In the genomic region with DNA sequence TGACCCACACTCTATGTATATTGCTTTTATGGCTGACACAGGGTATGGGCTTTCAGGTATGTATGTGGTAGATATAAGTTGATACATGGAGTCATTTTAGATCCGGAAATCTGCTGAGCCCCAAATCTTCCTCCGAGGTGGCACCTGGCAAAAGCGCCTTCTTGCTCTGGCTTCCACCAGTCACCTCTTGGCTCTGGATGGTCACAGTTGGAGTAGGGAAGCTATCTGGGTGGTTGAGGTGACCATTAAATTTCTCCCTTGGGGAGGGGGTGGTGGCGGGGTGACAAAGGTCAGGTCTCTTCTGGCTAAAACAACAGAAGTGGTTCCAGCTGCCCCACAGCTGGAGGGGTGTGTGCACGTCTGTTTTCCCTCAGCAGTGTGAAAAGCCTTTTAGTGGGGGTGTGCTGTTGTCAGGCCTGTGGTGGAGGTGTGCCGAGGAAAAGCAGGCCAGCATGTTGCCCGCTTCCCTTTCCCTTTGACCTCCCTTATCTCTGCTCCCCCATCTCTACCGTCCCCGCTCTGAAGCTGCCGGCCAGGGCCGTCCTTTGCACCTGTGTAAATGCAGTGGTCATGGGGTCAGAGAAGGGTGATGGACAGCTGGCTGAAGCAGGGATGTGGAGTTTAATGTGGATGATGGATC, we compare ENCODE assay signal across 17 mouse cellular contexts.
DNase-seq lines count a peak whose midpoint lies in the region; ATAC-seq and TF ChIP-seq lines count a peak whose summit lies in the region.
"Had no signal": no experiment of that assay in that cellular context is flagged by ENCODE, and none has a peak within 500 bp of the region (broad histone marks: within the 10 kb centered on the region; RNA-seq: fewer than 3 reads in every experiment).

No protein-coding gene starts in this region.

- no peak overlapping the region for H3K9ac ChIP-seq in intestine, embryonic 14.5 days (ENCODE audit: low read length)
- H3K9ac ChIP-seq in intestine, postnatal 0 days (ENCODE audit: low read depth, low read length): no peak overlapping the region
- H3K9ac ChIP-seq in liver, embryonic 11.5 days (ENCODE audit: low read depth, low read length): no peak overlapping the region
- no peak overlapping the region for H3K9ac ChIP-seq in stomach, postnatal 0 days (ENCODE audit: low read length)
- H3K9ac ChIP-seq: heart, embryonic 15.5 days; hindbrain, embryonic 13.5 days had no signal

- H3K9me3 ChIP-seq in intestine, embryonic 14.5 days (ENCODE audit: control insufficient read depth, low read length): no peaks in the 10 kb centered on the region
- no peaks in the 10 kb centered on the region for H3K9me3 ChIP-seq in intestine, postnatal 0 days (ENCODE audit: control insufficient read depth)
- H3K9me3 ChIP-seq in embryonic facial prominence, embryonic 10.5 days: no peaks in the 10 kb centered on the region
- H3K9me3 ChIP-seq in liver, embryonic 11.5 days (ENCODE audit: control insufficient read depth, low read length): no peaks in the 10 kb centered on the region
- no peaks in the 10 kb centered on the region for H3K9me3 ChIP-seq in stomach, postnatal 0 days (ENCODE audit: control insufficient read depth, low read length)
- H3K9me3 ChIP-seq: heart, embryonic 15.5 days; hindbrain, embryonic 13.5 days had no signal

- TF ChIP-seq EP300 in stomach, postnatal 0 days (optimal IDR thresholded peaks at IDR 0.05): no peak

- H3K4me3 ChIP-seq in intestine, embryonic 14.5 days (ENCODE audit: low read depth, low read length): no peak overlapping the region
- H3K4me3 ChIP-seq in intestine, postnatal 0 days (ENCODE audit: low read depth, low read length): no peak overlapping the region
- no peak overlapping the region for H3K4me3 ChIP-seq in embryonic facial prominence, embryonic 10.5 days
- no peak overlapping the region for H3K4me3 ChIP-seq in liver, embryonic 11.5 days (ENCODE audit: low read depth, low read length)
- no peak overlapping the region for H3K4me3 ChIP-seq in stomach, postnatal 0 days (ENCODE audit: low read depth, low read length)
- H3K4me3 ChIP-seq: heart, embryonic 15.5 days; hindbrain, embryonic 13.5 days; left cerebral cortex, adult 2 months had no signal

- H3K36me3 ChIP-seq in intestine, embryonic 14.5 days (ENCODE audit: control insufficient read depth, insufficient read depth, low read length): no peaks in the 10 kb centered on the region
- H3K36me3 ChIP-seq in intestine, postnatal 0 days (ENCODE audit: control insufficient read depth, insufficient read depth): no peaks in the 10 kb centered on the region
- no peaks in the 10 kb centered on the region for H3K36me3 ChIP-seq in embryonic facial prominence, embryonic 10.5 days (replicated peaks)
- no peaks in the 10 kb centered on the region for H3K36me3 ChIP-seq in liver, embryonic 11.5 days (ENCODE audit: control insufficient read depth, insufficient read depth, low read length)
- H3K36me3 ChIP-seq in stomach, postnatal 0 days (ENCODE audit: control insufficient read depth, insufficient read depth, low read length): no peaks in the 10 kb centered on the region
- H3K36me3 ChIP-seq: heart, embryonic 15.5 days; hindbrain, embryonic 13.5 days had no signal

- DNase-seq in intestine, embryonic 14.5 days (ENCODE audit: low spot score): peak; percentile 50
- DNase-seq in embryonic facial prominence, embryonic 10.5 days (ENCODE audit: low spot score): peak; percentile 65
- DNase-seq in liver, embryonic 11.5 days (ENCODE audit: low spot score): peak; percentile 36
- peak; percentile 10 for DNase-seq in stomach, postnatal 0 days (ENCODE audit: low spot score)
- no peak for DNase-seq in frontal cortex, postnatal 25 days (ENCODE audit: low spot score in 2 of 2)
- DNase-seq in layer of hippocampus, adult 11-12 months (ENCODE audit: low spot score): no peak
- DNase-seq: adrenal gland, postnatal 10 days; cerebellum, postnatal 14 days; gastrocnemius, postnatal 36 days; kidney, adult 18-20 months; lung, adult 18-20 months; right cerebral cortex, postnatal 4 days had no signal

- 26% methylated on average over 11 of the region's 11 CpGs for WGBS in intestine, embryonic 14.5 days
- WGBS in intestine, postnatal 0 days: 42% methylated on average over 11 of the region's 11 CpGs
- 28% methylated on average over 11 of the region's 11 CpGs for WGBS in embryonic facial prominence, embryonic 10.5 days
- 47% methylated on average over 11 of the region's 11 CpGs for WGBS in liver, embryonic 11.5 days
- 45% methylated on average over 11 of the region's 11 CpGs for WGBS in stomach, postnatal 0 days

- H3K4me2 ChIP-seq in intestine, embryonic 14.5 days (ENCODE audit: low read length): no peak overlapping the region
- no peak overlapping the region for H3K4me2 ChIP-seq in intestine, postnatal 0 days (replicated peaks; ENCODE audit: low read depth)
- no peak overlapping the region for H3K4me2 ChIP-seq in liver, embryonic 11.5 days
- H3K4me2 ChIP-seq in stomach, postnatal 0 days (replicated peaks; ENCODE audit: low read depth): no peak overlapping the region
- H3K4me2 ChIP-seq: heart, embryonic 15.5 days; hindbrain, embryonic 13.5 days had no signal

- H3K4me1 ChIP-seq in intestine, embryonic 14.5 days (replicated peaks; ENCODE audit: control insufficient read depth, insufficient read depth, low read length): peaks cover 6% of the 10 kb centered on the region; the same call in 1 of the 2 replicates
- H3K4me1 ChIP-seq in intestine, postnatal 0 days (replicated peaks; ENCODE audit: control insufficient read depth, insufficient read depth, low read length): no peaks in the 10 kb centered on the region
- peaks cover 66% of the 10 kb centered on the region for H3K4me1 ChIP-seq in embryonic facial prominence, embryonic 10.5 days
- H3K4me1 ChIP-seq in liver, embryonic 11.5 days (replicated peaks; ENCODE audit: control insufficient read depth, insufficient read depth, low read length): no peaks in the 10 kb centered on the region
- no peaks in the 10 kb centered on the region for H3K4me1 ChIP-seq in stomach, postnatal 0 days (replicated peaks; ENCODE audit: control insufficient read depth, insufficient read depth)
- H3K4me1 ChIP-seq: heart, embryonic 15.5 days had no signal

- TF ChIP-seq CTCF in intestine, postnatal 0 days (IDR thresholded peaks at IDR 0.05; ENCODE audit: low read depth): no peak
- TF ChIP-seq CTCF in stomach, postnatal 0 days (IDR thresholded peaks at IDR 0.05; ENCODE audit: low read depth): no peak

- H3K27ac ChIP-seq in intestine, embryonic 14.5 days (ENCODE audit: low read depth): no peak overlapping the region
- no peak overlapping the region for H3K27ac ChIP-seq in intestine, postnatal 0 days (ENCODE audit: low read depth, low read length)
- H3K27ac ChIP-seq in embryonic facial prominence, embryonic 10.5 days (replicated peaks): 0 out of 2 replicates have a peak overlapping the region, but pooled peaks have one; percentile 1
- H3K27ac ChIP-seq in liver, embryonic 11.5 days (ENCODE audit: low read depth, low read length): peak overlapping the region; percentile 51; the same call in 1 of the 2 replicates
- H3K27ac ChIP-seq in stomach, postnatal 0 days (replicated peaks): no peak overlapping the region
- H3K27ac ChIP-seq: heart, embryonic 15.5 days; hindbrain, embryonic 13.5 days; left cerebral cortex, adult 2 months had no signal

- ATAC-seq in intestine, embryonic 14.5 days (replicated peaks; ENCODE audit: low FRiP score, low TSS enrichment, low read depth): no peak
- no peak for ATAC-seq in intestine, postnatal 0 days
- ATAC-seq in liver, embryonic 11.5 days (replicated peaks; ENCODE audit: low FRiP score): peak; percentile 76
- 0 out of 2 replicates have a peak, but pooled peaks have one; percentile 6 for ATAC-seq in stomach, postnatal 0 days (ENCODE audit: low FRiP score, low TSS enrichment)
- ATAC-seq: forebrain, embryonic 16.5 days had no signal

- H3K27me3 ChIP-seq in intestine, embryonic 14.5 days (replicated peaks; ENCODE audit: control insufficient read depth, insufficient read depth, low read length): no peaks in the 10 kb centered on the region
- no peaks in the 10 kb centered on the region for H3K27me3 ChIP-seq in intestine, postnatal 0 days (replicated peaks; ENCODE audit: control insufficient read depth, insufficient read depth, low read length)
- H3K27me3 ChIP-seq in embryonic facial prominence, embryonic 10.5 days (replicated peaks; ENCODE audit: low read depth, poor library complexity, severe bottlenecking): peaks cover 18% of the 10 kb centered on the region; the same call in 1 of the 2 replicates
- H3K27me3 ChIP-seq in liver, embryonic 11.5 days (replicated peaks; ENCODE audit: control insufficient read depth, insufficient read depth, low read length): no peaks in the 10 kb centered on the region
- H3K27me3 ChIP-seq in stomach, postnatal 0 days (ENCODE audit: control insufficient read depth, insufficient read depth, low read length): no peaks in the 10 kb centered on the region
- H3K27me3 ChIP-seq: heart, embryonic 15.5 days; hindbrain, embryonic 13.5 days had no signal

Comparison
In these comparisons a context has a peak if more than half of its experiments do, and no peak if none do; other contexts are left out.
1. ATAC-seq: peak in liver, embryonic 11.5 days (single experiment) and stomach, postnatal 0 days (single experiment); none in intestine, embryonic 14.5 days (single experiment) and intestine, postnatal 0 days (single experiment).
2. DNase-seq: peak in intestine, embryonic 14.5 days (single experiment), embryonic facial prominence, embryonic 10.5 days (single experiment), liver, embryonic 11.5 days (single experiment) and stomach, postnatal 0 days (single experiment); none in frontal cortex, postnatal 25 days (0 of 2) and layer of hippocampus, adult 11-12 months (single experiment).
3. H3K27ac ChIP-seq: peak in embryonic facial prominence, embryonic 10.5 days (single experiment) and liver, embryonic 11.5 days (single experiment); none in intestine, embryonic 14.5 days (single experiment), intestine, postnatal 0 days (single experiment) and stomach, postnatal 0 days (single experiment).